In genomic region chr3:104714679-104715326, GRCm38 (mm10) we compare ENCODE assay signal across 7 mouse cellular contexts.
DNase-seq lines count a peak whose midpoint lies in the region; ATAC-seq and TF ChIP-seq lines count a peak whose summit lies in the region.

No protein-coding gene starts in this region.

- peak overlapping the region; percentile 65 for H3K4me2 ChIP-seq in heart, embryonic 13.5 days
- H3K4me2 ChIP-seq in kidney, postnatal 0 days (ENCODE audit: low read length): peak overlapping the region; percentile 48

- no peak overlapping the region for H3K27ac ChIP-seq in heart, embryonic 13.5 days (replicated peaks)
- no peak overlapping the region for H3K27ac ChIP-seq in kidney, postnatal 0 days

- no peaks in the 10 kb centered on the region for H3K27me3 ChIP-seq in heart, embryonic 13.5 days (replicated peaks)
- H3K27me3 ChIP-seq in kidney, postnatal 0 days (ENCODE audit: insufficient read depth, low read length): no peaks in the 10 kb centered on the region

- no peaks in the 10 kb centered on the region for H3K9me3 ChIP-seq in heart, embryonic 13.5 days
- no peaks in the 10 kb centered on the region for H3K9me3 ChIP-seq in kidney, postnatal 0 days (replicated peaks; ENCODE audit: low read length)

- peak; percentile 79 for TF ChIP-seq CTCF in kidney, postnatal 0 days (IDR thresholded peaks at IDR 0.05; ENCODE audit: low read depth)

- H3K36me3 ChIP-seq in heart, embryonic 13.5 days: no peaks in the 10 kb centered on the region
- H3K36me3 ChIP-seq in kidney, postnatal 0 days (ENCODE audit: insufficient read depth, low read length): no peaks in the 10 kb centered on the region

- WGBS in heart, embryonic 13.5 days: 37% methylated on average over 11 of the region's 11 CpGs
- WGBS in kidney, postnatal 0 days: 48% methylated on average over 11 of the region's 11 CpGs

- peak overlapping the region; percentile 62 for H3K9ac ChIP-seq in heart, embryonic 13.5 days
- H3K9ac ChIP-seq in kidney, postnatal 0 days (ENCODE audit: low read depth, low read length): no peak overlapping the region

- peak overlapping the region; percentile 20 for H3K4me3 ChIP-seq in heart, embryonic 13.5 days
- peak overlapping the region; percentile 9; the same call in 1 of the 2 replicates for H3K4me3 ChIP-seq in kidney, postnatal 0 days (replicated peaks; ENCODE audit: low read depth, low read length)

- H3K4me1 ChIP-seq in heart, embryonic 13.5 days: peaks cover 21% of the 10 kb centered on the region
- H3K4me1 ChIP-seq in kidney, postnatal 0 days (replicated peaks; ENCODE audit: insufficient read depth, low read length): no peaks in the 10 kb centered on the region

- ATAC-seq in heart, embryonic 13.5 days (ENCODE audit: extremely low read depth, insufficient number of reproducible peaks, low FRiP score, low TSS enrichment): no peak
- ATAC-seq in kidney, postnatal 0 days (replicated peaks; ENCODE audit: low FRiP score, low read depth): no peak
- ATAC-seq in megakaryocyte, adult 5-6 weeks (ENCODE audit: poor library complexity, severe bottlenecking): peak; percentile 89

- DNase-seq in CD8-positive naive resting alpha-beta T cell, adult 2 months (ENCODE audit: low read depth in 2 of 2, low spot score in 2 of 2): peak; percentile 18 to 53
- peak; percentile 83 for DNase-seq in WW6 (ENCODE audit: low read depth, low spot score)
- peak; percentile 72 for DNase-seq in embryo, embryonic 10 days (ENCODE audit: low spot score)
- peak; percentile 70 for DNase-seq in kidney, postnatal 0 days (ENCODE audit: low spot score)
- peak; percentile 33 to 78 for DNase-seq in spleen, postnatal 10 days (ENCODE audit: low spot score in 2 of 2)
